ENCODE assay signal across 8 mouse cellular contexts in genomic region chr4:128716279-128716678, GRCm38 (mm10). TPM values are rescaled to one million over a fixed set of nuclear protein-coding genes. Genes with fewer than 3 reads are reported as not detected.
DNase-seq lines count a peak whose midpoint lies in the region; ATAC-seq and TF ChIP-seq lines count a peak whose summit lies in the region.

No protein-coding gene starts in this region.

- DNase-seq in embryo, embryonic 10.5 days (ENCODE audit: low spot score): peak; percentile 60
- no peak for DNase-seq in embryo, embryonic 10 days (ENCODE audit: low spot score)
- DNase-seq in forebrain, postnatal 0 days: no peak
- peak; percentile 94 for DNase-seq in midbrain, embryonic 11.5 days (ENCODE audit: low spot score, missing footprints)
- DNase-seq in urinary bladder, postnatal 36 days (ENCODE audit: low spot score in 2 of 2): no peak
- DNase-seq in testis, postnatal 14 days (ENCODE audit: low spot score): no peak
- no peak for DNase-seq in left cerebral cortex, postnatal 10 days (ENCODE audit: extremely low spot score in 1 of 2, low spot score in 2 of 2)

- H3K4me2 ChIP-seq in forebrain, postnatal 0 days (ENCODE audit: low read depth): peak overlapping the region; percentile 34
- H3K4me2 ChIP-seq in midbrain, embryonic 11.5 days: peak overlapping the region; percentile 38

- ATAC-seq in forebrain, postnatal 0 days: no peak
- no peak; the same call in 1 of the 2 replicates for ATAC-seq in midbrain, embryonic 11.5 days (ENCODE audit: low FRiP score)

- peak overlapping the region; percentile 48; the same call in 1 of the 2 replicates for H3K4me3 ChIP-seq in E14TG2a.4 (replicated peaks; ENCODE audit: low read length)
- H3K4me3 ChIP-seq in forebrain, postnatal 0 days (ENCODE audit: low read depth, low read length): no peak overlapping the region
- no peak overlapping the region for H3K4me3 ChIP-seq in midbrain, embryonic 11.5 days (ENCODE audit: low read depth, low read length)

- H3K27me3 ChIP-seq in E14TG2a.4 (ENCODE audit: insufficient read depth, low read length): peaks cover 23% of the 10 kb centered on the region; the same call in 1 of the 2 replicates
- H3K27me3 ChIP-seq in forebrain, postnatal 0 days (ENCODE audit: insufficient read depth, low read length): no peaks in the 10 kb centered on the region
- H3K27me3 ChIP-seq in midbrain, embryonic 11.5 days (ENCODE audit: control insufficient read depth, insufficient read depth, low read length): no peaks in the 10 kb centered on the region

- H3K4me1 ChIP-seq in E14TG2a.4 (replicated peaks; ENCODE audit: low read depth, low read length): peaks cover 54% of the 10 kb centered on the region
- H3K4me1 ChIP-seq in forebrain, postnatal 0 days (ENCODE audit: insufficient read depth): peaks cover 26% of the 10 kb centered on the region
- H3K4me1 ChIP-seq in midbrain, embryonic 11.5 days (ENCODE audit: control insufficient read depth, insufficient read depth, low read length): peaks cover 82% of the 10 kb centered on the region

- WGBS in forebrain, postnatal 0 days: 9% methylated on average over 4 of the region's 4 CpGs
- WGBS in midbrain, embryonic 11.5 days: 3% methylated on average over 4 of the region's 4 CpGs

- intact Hi-C loops in left cerebral cortex, postnatal 10 days (cut with DNase I): no loop called here

- H3K9ac ChIP-seq in forebrain, postnatal 0 days: peak overlapping the region; percentile 19; the same call in 1 of the 2 replicates
- H3K9ac ChIP-seq in midbrain, embryonic 11.5 days (ENCODE audit: low read length): peak overlapping the region; percentile 59

- peaks cover 7% of the 10 kb centered on the region; the same call in 1 of the 2 replicates for H3K9me3 ChIP-seq in E14TG2a.4 (ENCODE audit: low read length)
- no peaks in the 10 kb centered on the region for H3K9me3 ChIP-seq in forebrain, postnatal 0 days (ENCODE audit: low read length)
- H3K9me3 ChIP-seq in midbrain, embryonic 11.5 days (ENCODE audit: control insufficient read depth, low read length): no peaks in the 10 kb centered on the region

- H3K36me3 ChIP-seq in E14TG2a.4 (ENCODE audit: insufficient read depth, low read length): no peaks in the 10 kb centered on the region
- 0 out of 2 replicates have a peak, but pooled peaks cover 7% of the 10 kb centered on the region for H3K36me3 ChIP-seq in forebrain, postnatal 0 days (ENCODE audit: insufficient read depth)
- H3K36me3 ChIP-seq in midbrain, embryonic 11.5 days (ENCODE audit: control insufficient read depth, insufficient read depth, low read length): no peaks in the 10 kb centered on the region

- peak overlapping the region; percentile 90 for H3K27ac ChIP-seq in forebrain, postnatal 0 days (ENCODE audit: low read depth, low read length)
- peak overlapping the region; percentile 99 for H3K27ac ChIP-seq in midbrain, embryonic 11.5 days (ENCODE audit: low read depth, low read length)

- no peak for TF ChIP-seq CTCF in E14TG2a.4 (conservative IDR thresholded peaks at IDR 0.05; ENCODE audit: low read length)
- TF ChIP-seq CTCF in forebrain, postnatal 0 days (IDR thresholded peaks at IDR 0.05; ENCODE audit: low read depth): no peak

RNA-seq across cellular contexts. Expression of gene A3galt2, which starts 38.9 kb away (rescaled TPM):
- total RNA-seq in forebrain, postnatal 0 days (2014; rRNA removed): 0.52 and 0.92 TPM in 2 replicates
- polyA plus RNA-seq in forebrain, postnatal 0 days (2015; fragmentation: Nextera tagmentation; extraction: Ambion mirVana): 0.05 and 0.16 TPM in 2 replicates
- 0.15 and 0.18 TPM in 2 replicates for polyA plus RNA-seq in midbrain, embryonic 11.5 days (2014; fragmentation: Nextera tagmentation; extraction: Ambion mirVana)
- total RNA-seq in left cerebral cortex, postnatal 10 days (2021): under 1 TPM; 0.45 to 0.47 TPM

Comparison
In these comparisons a context has a peak if more than half of its experiments do, and no peak if none do; other contexts are left out.
1. DNase-seq: peak in embryo, embryonic 10.5 days (single experiment) and midbrain, embryonic 11.5 days (single experiment); none in embryo, embryonic 10 days (single experiment), forebrain, postnatal 0 days (single experiment), urinary bladder, postnatal 36 days (0 of 2), testis, postnatal 14 days (single experiment) and left cerebral cortex, postnatal 10 days (0 of 2).